Mouse (Mus musculus): ENCODE results near the gene AA792892. TPM values are rescaled to one million over a fixed set of nuclear protein-coding genes. Genes with fewer than 3 reads are reported as not detected.
"Not testable (repeated sequence)": the region's sequence is repeated elsewhere in the genome, so short reads cannot be mapped to it uniquely, and the experiment has no call there.

AA792892 gene
- not detected in 2 replicates for polyA plus RNA-seq (2012; rRNA removed)

- H3K27me3 ChIP-seq (ENCODE audit: control insufficient read depth, insufficient read depth, low read length); H3K27ac ChIP-seq (ENCODE audit: control insufficient read depth, insufficient read depth, low read depth, low read length); H3K4me3 ChIP-seq (ENCODE audit: control insufficient read depth, low read depth, low read length); H3K4me1 ChIP-seq (ENCODE audit: control insufficient read depth, insufficient read depth, low read length); H3K36me3 ChIP-seq (ENCODE audit: control insufficient read depth, insufficient read depth, low read length): not testable (repeated sequence)
Observed at GRCm38 (mm10) chr5:94339449-94339848, at the start of gene AA792892. AA792892 (plus strand) TSS chr5:94339749.

DNA sequence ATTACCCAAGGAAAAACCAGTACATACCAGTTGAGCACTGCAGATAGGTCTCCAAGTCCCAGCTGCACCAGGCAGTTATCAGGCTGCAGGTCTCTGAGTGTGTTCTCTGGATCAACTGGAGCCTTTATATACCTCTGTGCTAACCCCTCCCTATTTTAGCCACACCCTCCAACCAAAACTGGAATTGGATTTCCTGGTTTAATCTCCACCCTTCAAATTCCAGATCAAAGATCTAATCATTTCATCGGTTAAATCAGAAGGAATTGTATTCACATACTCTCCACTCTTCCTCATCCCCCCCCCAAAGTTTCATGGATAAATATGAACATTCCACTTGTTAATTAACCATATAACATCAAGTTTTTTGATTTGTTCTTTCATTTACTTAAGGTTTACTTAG, 32.9 kb upstream of the AA792892 start, which contains the start of gene A430089I19Rik:
A430089I19Rik (minus strand) TSS at position 101 of the 400 bp plus-strand sequence.
- not testable (repeated sequence) for H3K27me3 ChIP-seq (ENCODE audit: control insufficient read depth, insufficient read depth, low read length); H3K4me1 ChIP-seq (ENCODE audit: control insufficient read depth, insufficient read depth, low read length); H3K36me3 ChIP-seq (ENCODE audit: control insufficient read depth, insufficient read depth, low read length); H3K27ac ChIP-seq (ENCODE audit: control insufficient read depth, insufficient read depth, low read depth, low read length); H3K4me3 ChIP-seq (ENCODE audit: control insufficient read depth, low read depth, low read length)

DNA sequence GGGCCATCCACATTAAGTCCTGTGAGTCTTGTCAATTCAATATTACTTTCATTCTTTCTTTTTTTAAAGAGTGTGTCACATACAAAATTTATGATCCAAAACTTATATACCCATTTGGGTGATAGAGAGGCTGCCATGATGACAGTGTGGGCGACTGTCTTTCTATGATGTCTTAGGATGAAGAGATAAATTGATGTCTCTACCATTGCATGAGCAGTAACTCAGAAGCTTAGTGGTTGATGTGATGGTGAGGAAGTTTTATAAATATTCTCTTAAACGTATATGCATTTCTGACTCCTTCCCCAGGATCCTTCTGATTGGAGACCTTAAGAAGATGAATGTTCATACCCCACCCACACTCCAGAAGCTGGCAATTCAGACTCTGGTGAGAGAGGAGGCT, 25.4 kb upstream of the AA792892 start, which contains the start of gene Gm6502:
Gm6502 (plus strand) TSS at position 301 of the 400 bp plus-strand sequence.
- not testable (repeated sequence) for H3K4me3 ChIP-seq (ENCODE audit: control insufficient read depth, low read depth, low read length); H3K27ac ChIP-seq (ENCODE audit: control insufficient read depth, insufficient read depth, low read depth, low read length); H3K36me3 ChIP-seq (ENCODE audit: control insufficient read depth, insufficient read depth, low read length); H3K4me1 ChIP-seq (ENCODE audit: control insufficient read depth, insufficient read depth, low read length); H3K27me3 ChIP-seq (ENCODE audit: control insufficient read depth, insufficient read depth, low read length)

Other genes starting within 250 kb of the AA792892 start
- not detected in 2 replicates for gene Gm3106, start 121.7 kb upstream of the AA792892 start, polyA plus RNA-seq (2012; rRNA removed)
- gene A430089I19Rik, start 33.0 kb upstream of the AA792892 start, polyA plus RNA-seq (2012; rRNA removed) = not detected in 2 replicates
- not detected in 2 replicates for gene Gm6502, start 25.3 kb upstream of the AA792892 start, polyA plus RNA-seq (2012; rRNA removed)
- gene Gm7682, start 106.0 kb downstream of the AA792892 start, polyA plus RNA-seq (2012; rRNA removed) = not detected in 2 replicates
- not detected in 2 replicates for gene Gm3139, start 186.5 kb downstream of the AA792892 start, polyA plus RNA-seq (2012; rRNA removed)